Mouse (Mus musculus) testis, adult 2 months (tissue): ENCODE data around the gene Trio. TPM values are rescaled to one million over a fixed set of nuclear protein-coding genes. Genes with fewer than 3 reads are reported as not detected.
"Not testable (repeated sequence)": the region's sequence is repeated elsewhere in the genome, so short reads cannot be mapped to it uniquely, and the experiment has no call there.

ENCODE experiments used
- H3K27ac ChIP-seq: fragments of 200-500 bp; 2 replicates; pipeline ENCODE4 v1.5.1; 2012; ENCODE audit warnings: low read depth, low read length; ENCODE audit not compliant: control insufficient read depth, insufficient read depth
- H3K27me3 ChIP-seq: fragments of 200-500 bp; 2 replicates; pipeline ENCODE4 v1.6.1; 2012; ENCODE audit warnings: mild to moderate bottlenecking, low read length, moderate library complexity; ENCODE audit not compliant: control insufficient read depth, insufficient read depth
- H3K36me3 ChIP-seq: fragments of 200-500 bp; 2 replicates; pipeline ENCODE4 v1.6.1; 2012; ENCODE audit warnings: mild to moderate bottlenecking, low read length; ENCODE audit not compliant: control insufficient read depth, insufficient read depth
- H3K4me1 ChIP-seq: fragments of 200-500 bp; 2 replicates; pipeline ENCODE4 v1.6.1; 2012; ENCODE audit warnings: low read length; ENCODE audit not compliant: control insufficient read depth, insufficient read depth
- H3K4me3 ChIP-seq: fragments of 200-500 bp; 2 replicates; pipeline ENCODE4 v1.5.1; 2012; ENCODE audit warnings: low read depth, mild to moderate bottlenecking, low read length, moderate library complexity, mixed read lengths; ENCODE audit not compliant: control insufficient read depth
- CTCF ChIP-seq: fragments of 200-500 bp; IDR thresholded peaks from 2 replicates; pipeline ENCODE4 v1.5.1; 2012; ENCODE audit warnings: low read depth, mild to moderate bottlenecking, inconsistent platforms, low read length, moderate library complexity; ENCODE audit not compliant: control insufficient read depth, insufficient read depth, insufficient replicate concordance
- POLR2A ChIP-seq: fragments of 200-500 bp; IDR thresholded peaks from 2 replicates; pipeline ENCODE4 v1.6.1; 2012; ENCODE audit warnings: low read depth, mild to moderate bottlenecking, inconsistent platforms, low read length, moderate library complexity; ENCODE audit not compliant: control insufficient read depth
- polyA plus RNA-seq: library from polyadenylated mRNA; depleted of rRNA; stranded (reverse); fragments of >200 nt; gene quantifications from 2 replicates; pipeline ENCODE4 v1.2.3, GENCODE M21; 2012

The Trio gene
- polyA plus RNA-seq, 1 experiment: 18.8 TPM

- Histone ChIP-seq H3K36me3 (no peaks in the 10 kb centered on the region), H3K4me3 (no peak overlapping the region), H3K4me1 (no peaks in the 10 kb centered on the region), H3K27ac (no peak overlapping the region), H3K27me3 (no peaks in the 10 kb centered on the region)
- TF ChIP-seq CTCF: no peak
- TF ChIP-seq POLR2A: no peak
Observed at GRCm38 (mm10) chr15:27849910-27850309, 175.7 kb downstream of the Trio start.

DNA sequence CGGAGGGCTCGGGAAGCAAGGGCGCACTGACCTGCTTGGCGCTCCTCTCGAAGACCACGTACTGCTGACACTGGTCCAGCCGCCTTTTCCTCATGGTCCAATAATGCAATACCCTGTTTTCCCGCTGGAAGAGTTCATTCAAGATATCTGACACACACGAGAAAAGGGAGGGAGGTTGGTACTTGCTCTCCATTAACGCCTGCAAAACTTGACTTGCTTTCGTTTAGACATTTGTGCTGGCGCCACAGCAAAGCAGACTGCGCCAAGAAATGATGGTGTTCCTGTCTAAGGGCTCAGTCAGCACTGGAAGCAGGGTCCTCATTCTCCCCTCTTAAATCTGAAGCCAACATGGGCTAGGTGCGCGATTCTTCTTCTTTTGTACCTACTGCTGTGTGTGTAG is 184.0 kb downstream of the Trio start:
- Histone ChIP-seq H3K36me3 (no peaks in the 10 kb centered on the region), H3K4me3 (no peak overlapping the region), H3K4me1 (peaks cover 2% of the 10 kb centered on the region; the same call in 1 of the 2 replicates), H3K27me3 (no peaks in the 10 kb centered on the region), H3K27ac (no peak overlapping the region)
- no peak for TF ChIP-seq POLR2A
- TF ChIP-seq CTCF: no peak

DNA sequence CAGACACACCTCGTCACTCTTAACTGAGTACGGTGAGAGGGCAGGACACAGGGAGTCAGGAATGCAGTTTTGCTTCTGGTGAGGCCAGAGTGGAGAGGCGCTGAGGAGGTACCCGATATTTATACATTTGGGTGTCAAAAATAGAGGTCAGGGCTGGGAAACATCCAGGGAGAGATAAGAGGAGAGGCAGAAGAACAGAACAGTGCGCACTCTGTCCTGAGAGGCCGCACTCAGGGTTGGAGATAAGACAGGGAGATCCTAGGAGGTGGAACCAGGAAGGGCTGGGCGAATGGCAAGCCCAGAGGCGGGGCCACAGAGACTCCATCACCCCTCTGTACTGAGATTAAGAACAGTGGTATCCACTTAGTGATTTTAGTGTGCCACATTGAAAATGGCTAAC is 185.1 kb downstream of the Trio start:
- no peaks in the 10 kb centered on the region for H3K36me3 ChIP-seq
- peaks cover 2% of the 10 kb centered on the region; the same call in 1 of the 2 replicates for H3K4me1 ChIP-seq
- no peak; the same call in 1 of the 2 replicates for TF ChIP-seq POLR2A
- no peak for TF ChIP-seq CTCF
- H3K4me3 ChIP-seq: peak overlapping the region; percentile 10; the same call in 1 of the 2 replicates
- peak overlapping the region; percentile 84 for H3K27ac ChIP-seq
- H3K27me3 ChIP-seq: no peaks in the 10 kb centered on the region

DNA sequence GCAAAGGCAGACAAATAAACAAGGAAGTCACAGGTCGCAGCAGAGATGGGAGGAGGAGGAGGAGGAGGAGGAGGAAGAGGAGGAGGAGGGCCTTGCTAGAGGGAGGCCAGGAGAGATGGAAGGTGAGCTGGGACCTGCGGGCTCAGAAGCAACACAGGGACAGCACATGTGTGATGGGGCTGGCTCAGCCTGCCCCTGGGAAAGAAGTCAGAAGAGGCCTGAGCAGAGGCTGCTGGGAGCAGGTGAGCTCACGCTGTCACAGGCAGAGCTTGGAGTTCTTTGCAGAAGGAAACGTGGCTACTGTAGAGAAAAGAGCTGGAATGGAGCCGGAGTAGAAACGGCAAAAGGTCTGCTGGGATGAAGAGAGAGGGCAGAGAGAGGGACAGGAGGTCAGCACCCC is 185.5 kb downstream of the Trio start:
- Histone ChIP-seq H3K27me3 (no peaks in the 10 kb centered on the region), H3K36me3 (no peaks in the 10 kb centered on the region), H3K27ac (peak overlapping the region; percentile 84), H3K4me1 (peaks cover 2% of the 10 kb centered on the region; the same call in 1 of the 2 replicates), H3K4me3 (peak overlapping the region; percentile 10)
- TF ChIP-seq POLR2A: no peak
- TF ChIP-seq CTCF: no peak

DNA sequence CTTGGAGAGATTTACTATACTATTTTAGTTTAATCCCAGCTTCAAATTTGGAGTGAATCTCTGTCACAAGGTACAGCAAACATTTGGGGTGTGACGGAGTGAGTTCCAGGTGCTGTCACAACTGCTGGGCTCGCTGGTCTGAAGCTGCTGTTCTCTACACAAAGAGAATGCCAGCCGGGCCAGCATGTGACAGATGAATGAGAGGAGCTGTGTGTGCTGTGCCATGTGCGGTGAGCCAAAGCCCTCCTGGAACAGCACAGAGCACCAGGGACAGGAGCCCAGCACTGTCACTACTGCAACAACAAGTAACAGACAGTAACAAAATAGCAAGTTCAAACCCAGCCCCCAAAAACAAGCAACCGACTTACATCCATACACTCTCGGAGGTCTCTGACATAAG is 194.0 kb downstream of the Trio start:
- Histone ChIP-seq H3K27ac (no peak overlapping the region), H3K36me3 (no peaks in the 10 kb centered on the region), H3K4me3 (no peak overlapping the region), H3K4me1 (no peaks in the 10 kb centered on the region), H3K27me3 (no peaks in the 10 kb centered on the region)
- TF ChIP-seq POLR2A (no peak), CTCF (no peak)

DNA sequence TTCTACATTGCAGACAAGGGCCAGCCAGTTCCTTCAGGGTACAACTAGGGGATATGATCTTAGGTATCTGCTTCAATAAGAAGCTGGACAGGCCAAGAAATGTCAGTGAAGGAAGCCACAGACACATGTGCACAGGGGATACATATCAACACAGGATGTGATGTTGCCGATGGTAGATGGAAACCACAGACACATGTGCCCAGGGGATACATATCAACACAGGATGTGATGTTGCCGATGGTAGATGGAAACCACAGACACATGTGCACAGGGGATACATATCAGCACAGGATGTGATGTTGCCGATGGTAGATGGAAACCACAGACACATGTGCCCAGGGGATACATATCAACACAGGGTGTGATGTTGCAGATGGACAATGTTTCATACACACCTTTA is 197.8 kb downstream of the Trio start:
- H3K27ac ChIP-seq, H3K27me3 ChIP-seq, H3K36me3 ChIP-seq, H3K4me3 ChIP-seq, H3K4me1 ChIP-seq: not testable (repeated sequence)

DNA sequence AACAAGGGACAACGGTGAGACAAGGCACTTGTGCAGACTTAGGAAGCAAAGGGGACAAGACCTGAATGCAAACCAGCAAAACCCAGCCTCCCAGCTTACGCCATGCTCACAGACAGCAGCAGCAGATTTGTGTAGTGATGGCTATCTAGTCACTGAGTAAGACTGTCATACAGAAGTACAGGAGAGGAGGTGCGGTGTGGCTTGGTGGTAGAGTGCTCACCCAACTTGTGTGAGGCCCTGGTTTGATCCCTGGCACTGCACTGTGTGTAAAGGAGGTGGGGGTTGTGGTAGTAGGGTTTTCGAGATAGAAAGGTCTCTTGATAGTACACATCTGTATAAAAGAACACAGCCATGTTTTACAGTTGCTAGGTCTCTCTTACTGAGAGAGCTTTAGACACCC is 198.8 kb downstream of the Trio start:
- Histone ChIP-seq H3K36me3 (no peaks in the 10 kb centered on the region), H3K4me3 (no peak overlapping the region), H3K27ac (no peak overlapping the region), H3K4me1 (no peaks in the 10 kb centered on the region; the same call in 1 of the 2 replicates), H3K27me3 (no peaks in the 10 kb centered on the region)
- TF ChIP-seq POLR2A: no peak
- TF ChIP-seq CTCF: no peak

- H3K27ac ChIP-seq: no peak overlapping the region
- H3K4me1 ChIP-seq: no peaks in the 10 kb centered on the region; the same call in 1 of the 2 replicates
- H3K4me3 ChIP-seq: no peak overlapping the region
- H3K27me3 ChIP-seq: no peaks in the 10 kb centered on the region
- no peaks in the 10 kb centered on the region for H3K36me3 ChIP-seq
- TF ChIP-seq CTCF: no peak
Observed at GRCm38 (mm10) chr15:27826048-27826637, 199.5 kb downstream of the Trio start.
